Mouse (Mus musculus): ENCODE results near the gene Wwp2. TPM values are rescaled to one million over a fixed set of nuclear protein-coding genes. Genes with fewer than 3 reads are reported as not detected.
A peak's percentile ranks its signal among the peaks of the same experiment; 100 is the strongest.

The Wwp2 gene
- polyA plus RNA-seq, 1 experiment from 2014 or later: 39.0 TPM

- peak overlapping the region; percentile 97 for H3K9ac ChIP-seq (ENCODE audit: low read depth, low read length)
- WGBS: 32% methylated on average over 9 of the region's 9 CpGs
- H3K4me3 ChIP-seq (ENCODE audit: low read depth, low read length): peak overlapping the region; percentile 92
- peak overlapping the region; percentile 90 for H3K4me2 ChIP-seq (ENCODE audit: low read length)
- H3K27ac ChIP-seq (ENCODE audit: low read length): peak overlapping the region; percentile 76
- H3K36me3 ChIP-seq (ENCODE audit: control insufficient read depth, insufficient read depth, low read length): peaks cover 2% of the 10 kb centered on the region; the same call in 1 of the 2 replicates
- no peaks in the 10 kb centered on the region for H3K9me3 ChIP-seq (replicated peaks; ENCODE audit: control insufficient read depth, low read length, poor library complexity, severe bottlenecking)
- ATAC-seq: 0 out of 2 replicates have a peak, but pooled peaks have one; percentile 12
- peaks cover 22% of the 10 kb centered on the region for H3K4me1 ChIP-seq (ENCODE audit: control insufficient read depth, insufficient read depth, low read length)
- no peaks in the 10 kb centered on the region for H3K27me3 ChIP-seq (ENCODE audit: control insufficient read depth, insufficient read depth, low read depth, low read length)
Observed at GRCm38 (mm10) chr8:107424176-107424575, 12.0 kb upstream of the Wwp2 start.

GRCm38 (mm10) chr8:107424597-107425229 is 11.5 kb upstream of the Wwp2 start, which contains the start of gene Nob1:
Nob1 (minus strand) TSS chr8:107425051.
- H3K27ac ChIP-seq (ENCODE audit: low read length): peak within 1 kb of the TSS; percentile 76
- H3K36me3 ChIP-seq (ENCODE audit: control insufficient read depth, insufficient read depth, low read length): peaks cover 2% of the 10 kb centered on the region; the same call in 1 of the 2 replicates
- peak within 1 kb of the TSS; percentile 97 for H3K9ac ChIP-seq (ENCODE audit: low read depth, low read length)
- H3K4me1 ChIP-seq (ENCODE audit: control insufficient read depth, insufficient read depth, low read length): peaks cover 22% of the 10 kb centered on the region
- peak within 1 kb of the TSS; percentile 90 for H3K4me2 ChIP-seq (ENCODE audit: low read length)
- no peaks in the 10 kb centered on the region for H3K27me3 ChIP-seq (ENCODE audit: control insufficient read depth, insufficient read depth, low read depth, low read length)
- no peaks in the 10 kb centered on the region for H3K9me3 ChIP-seq (replicated peaks; ENCODE audit: control insufficient read depth, low read length, poor library complexity, severe bottlenecking)
- peak within 1 kb of the TSS; percentile 92 for H3K4me3 ChIP-seq (ENCODE audit: low read depth, low read length)
- WGBS: under 1% methylated on average over 50 of the region's 50 CpGs
- peak; percentile 99 for ATAC-seq

GRCm38 (mm10) chr8:107425230-107425597 is 11.0 kb upstream of the Wwp2 start:
- no peak for ATAC-seq
- 50% methylated on average over 8 of the region's 8 CpGs for WGBS
- H3K27me3 ChIP-seq (ENCODE audit: control insufficient read depth, insufficient read depth, low read depth, low read length): no peaks in the 10 kb centered on the region
- H3K4me1 ChIP-seq (ENCODE audit: control insufficient read depth, insufficient read depth, low read length): peaks cover 22% of the 10 kb centered on the region
- H3K9me3 ChIP-seq (replicated peaks; ENCODE audit: control insufficient read depth, low read length, poor library complexity, severe bottlenecking): no peaks in the 10 kb centered on the region
- no peak overlapping the region for H3K27ac ChIP-seq (ENCODE audit: low read length)
- H3K36me3 ChIP-seq (ENCODE audit: control insufficient read depth, insufficient read depth, low read length): peaks cover under 1% of the 10 kb centered on the region; the same call in 1 of the 2 replicates
- peak overlapping the region; percentile 92; the same call in 1 of the 2 replicates for H3K4me3 ChIP-seq (ENCODE audit: low read depth, low read length)
- H3K4me2 ChIP-seq (ENCODE audit: low read length): no peak overlapping the region
- H3K9ac ChIP-seq (ENCODE audit: low read depth, low read length): no peak overlapping the region

GRCm38 (mm10) chr8:107430821-107431220 is 5.3 kb upstream of the Wwp2 start:
- 83% methylated on average over 8 of the region's 8 CpGs for WGBS
- H3K27me3 ChIP-seq (ENCODE audit: control insufficient read depth, insufficient read depth, low read depth, low read length): no peaks in the 10 kb centered on the region
- ATAC-seq: no peak

GRCm38 (mm10) chr8:107435421-107435961 is 674 bp upstream of the Wwp2 start:
- peak overlapping the region; percentile 77 for H3K4me2 ChIP-seq (ENCODE audit: low read length)
- peak overlapping the region; percentile 87; the same call in 1 of the 2 replicates for H3K27ac ChIP-seq (ENCODE audit: low read length)
- 34% methylated on average over 11 of the region's 11 CpGs for WGBS
- H3K4me3 ChIP-seq (ENCODE audit: low read depth, low read length): peak overlapping the region; percentile 95
- peak; percentile 66 for ATAC-seq
- peaks cover 17% of the 10 kb centered on the region for H3K4me1 ChIP-seq (ENCODE audit: control insufficient read depth, insufficient read depth, low read length)
- no peaks in the 10 kb centered on the region for H3K9me3 ChIP-seq (replicated peaks; ENCODE audit: control insufficient read depth, low read length, poor library complexity, severe bottlenecking)
- H3K9ac ChIP-seq (ENCODE audit: low read depth, low read length): peak overlapping the region; percentile 93
- H3K27me3 ChIP-seq (ENCODE audit: control insufficient read depth, insufficient read depth, low read depth, low read length): no peaks in the 10 kb centered on the region
- H3K36me3 ChIP-seq (ENCODE audit: control insufficient read depth, insufficient read depth, low read length): no peaks in the 10 kb centered on the region

More at GRCm38 (mm10) chr8:107430821-107431220, 5.3 kb upstream of the Wwp2 start:
- no peak overlapping the region for H3K4me3 ChIP-seq (ENCODE audit: low read depth, low read length)
- H3K4me2 ChIP-seq (ENCODE audit: low read length): no peak overlapping the region
- no peaks in the 10 kb centered on the region for H3K36me3 ChIP-seq (ENCODE audit: control insufficient read depth, insufficient read depth, low read length)
- no peak overlapping the region for H3K9ac ChIP-seq (ENCODE audit: low read depth, low read length)
- H3K27ac ChIP-seq (ENCODE audit: low read length): no peak overlapping the region
- H3K9me3 ChIP-seq (replicated peaks; ENCODE audit: control insufficient read depth, low read length, poor library complexity, severe bottlenecking): no peaks in the 10 kb centered on the region
- peaks cover 4% of the 10 kb centered on the region for H3K4me1 ChIP-seq (ENCODE audit: control insufficient read depth, insufficient read depth, low read length)

GRCm38 (mm10) chr8:107436841-107437421 is 766 bp downstream of the Wwp2 start:
- peak overlapping the region; percentile 95 for H3K4me3 ChIP-seq (ENCODE audit: low read depth, low read length)
- no peak for ATAC-seq
- H3K4me2 ChIP-seq (ENCODE audit: low read length): peak overlapping the region; percentile 77
- 8% methylated on average over 16 of the region's 16 CpGs for WGBS
- no peaks in the 10 kb centered on the region for H3K27me3 ChIP-seq (ENCODE audit: control insufficient read depth, insufficient read depth, low read depth, low read length)
- peak overlapping the region; percentile 87 for H3K27ac ChIP-seq (ENCODE audit: low read length)
- no peaks in the 10 kb centered on the region for H3K36me3 ChIP-seq (ENCODE audit: control insufficient read depth, insufficient read depth, low read length)
- peaks cover 17% of the 10 kb centered on the region for H3K4me1 ChIP-seq (ENCODE audit: control insufficient read depth, insufficient read depth, low read length)
- H3K9ac ChIP-seq (ENCODE audit: low read depth, low read length): peak overlapping the region; percentile 93
- no peaks in the 10 kb centered on the region for H3K9me3 ChIP-seq (replicated peaks; ENCODE audit: control insufficient read depth, low read length, poor library complexity, severe bottlenecking)

- Histone ChIP-seq H3K27ac (ENCODE audit: low read length) (no peak overlapping the region), H3K27me3 (ENCODE audit: control insufficient read depth, insufficient read depth, low read depth, low read length) (no peaks in the 10 kb centered on the region), H3K9ac (ENCODE audit: low read depth, low read length) (no peak overlapping the region), H3K4me1 (ENCODE audit: control insufficient read depth, insufficient read depth, low read length) (peaks cover 17% of the 10 kb centered on the region), H3K4me2 (ENCODE audit: low read length) (no peak overlapping the region), H3K9me3 (replicated peaks; ENCODE audit: control insufficient read depth, low read length, poor library complexity, severe bottlenecking) (no peaks in the 10 kb centered on the region), H3K36me3 (ENCODE audit: control insufficient read depth, insufficient read depth, low read length) (no peaks in the 10 kb centered on the region), H3K4me3 (ENCODE audit: low read depth, low read length) (no peak overlapping the region)
- ATAC-seq: no peak
- WGBS: 83% methylated on average over 2 of the region's 2 CpGs
Observed at GRCm38 (mm10) chr8:107437711-107438110, 1.5 kb downstream of the Wwp2 start.

- H3K36me3 ChIP-seq (ENCODE audit: control insufficient read depth, insufficient read depth, low read length): no peaks in the 10 kb centered on the region
- WGBS: 96% methylated on average over 3 of the region's 3 CpGs
- H3K4me2 ChIP-seq (ENCODE audit: low read length): no peak overlapping the region
- H3K27me3 ChIP-seq (ENCODE audit: control insufficient read depth, insufficient read depth, low read depth, low read length): no peaks in the 10 kb centered on the region
- no peak overlapping the region for H3K27ac ChIP-seq (ENCODE audit: low read length)
- peaks cover 17% of the 10 kb centered on the region for H3K4me1 ChIP-seq (ENCODE audit: control insufficient read depth, insufficient read depth, low read length)
- H3K4me3 ChIP-seq (ENCODE audit: low read depth, low read length): no peak overlapping the region
- no peak for ATAC-seq
- H3K9me3 ChIP-seq (replicated peaks; ENCODE audit: control insufficient read depth, low read length, poor library complexity, severe bottlenecking): no peaks in the 10 kb centered on the region
- no peak overlapping the region for H3K9ac ChIP-seq (ENCODE audit: low read depth, low read length)
Observed at GRCm38 (mm10) chr8:107439880-107440625, 3.9 kb downstream of the Wwp2 start.

Measured in midbrain, embryonic 16.5 days (tissue).